Mouse (Mus musculus) left cerebral cortex, postnatal 10 days (tissue): Measurements from ENCODE around the gene Tcam1. TPM values are rescaled to one million over a fixed set of nuclear protein-coding genes. Genes with fewer than 3 reads are reported as not detected.

Source experiments
- DNase-seq, 2 experiments: peaks; one replicate each; pipeline ENCODE4 v3.0.0; 2021 to 2022; ENCODE audit warnings: low spot score in 2 of 2, mixed read lengths in 1 of 2; ENCODE audit errors: extremely low spot score in 1 of 2
- intact Hi-C: fragments of 180-260 bp; cut with DNase I; formaldehyde crosslinking; loops from one replicate; pipeline ENCODE4 v1.15.1; 2025
- total RNA-seq, 2 experiments: library from RNA; stranded (reverse); gene quantifications; 2 replicates each; pipeline ENCODE4 v1.2.3; 2021

The Tcam1 gene
- total RNA-seq, 2 experiments from 2014 or later, result 0.21 to 0.22 TPM

- DNase-seq, result no peak
- intact Hi-C loops, result loop anchor here (10.0 kb wide), 1 partner anchor 317 kb away; no protein-coding TSS in a partner anchor
Measured at GRCm38 (mm10) chr11:106307432-106307831, 31.0 kb downstream of the Tcam1 start.

GRCm38 (mm10) chr11:106308162-106308561, 31.7 kb downstream of the Tcam1 start:
- intact Hi-C loops, result loop anchor here (10.0 kb wide), 1 partner anchor 317 kb away; no protein-coding TSS in a partner anchor

GRCm38 (mm10) chr11:106310123-106310522, 33.7 kb downstream of the Tcam1 start:
- intact Hi-C loops, result no loop called here
- DNase-seq, result no peak

More at GRCm38 (mm10) chr11:106308162-106308561, 31.7 kb downstream of the Tcam1 start:
- DNase-seq, result no peak

- no peak for DNase-seq
- intact Hi-C loops, result no loop called here
Measured at GRCm38 (mm10) chr11:106313533-106313932, 37.1 kb downstream of the Tcam1 start.

- intact Hi-C loops, result no loop called here
- no peak for DNase-seq
Measured at GRCm38 (mm10) chr11:106314333-106314812, 37.9 kb downstream of the Tcam1 start, which contains the start of gene Cd79b. Gene Cd79b, minus strand, starts transcription at chr11:106314762.

GRCm38 (mm10) chr11:106316416-106316815, 39.9 kb downstream of the Tcam1 start:
- intact Hi-C loops, result no loop called here
- DNase-seq, result no peak

- intact Hi-C loops, result no loop called here
- no peak for DNase-seq
Measured at GRCm38 (mm10) chr11:106317801-106318200, 41.3 kb downstream of the Tcam1 start.

GRCm38 (mm10) chr11:106318406-106319366, 42.2 kb downstream of the Tcam1 start:
- intact Hi-C loops, result no loop called here
- no peak for DNase-seq

GRCm38 (mm10) chr11:106324858-106325257, 48.4 kb downstream of the Tcam1 start:
- intact Hi-C loops, result loop anchor here (5.0 kb wide), 2 partner anchors 48 to 67 kb away; partner anchors contain the start of gene Tcam1
- DNase-seq, result no peak

- intact Hi-C loops, result loop anchor here (5.0 kb wide), 1 partner anchor 67 kb away; no protein-coding TSS in a partner anchor
- DNase-seq, result peak; percentile 27 to 71
Measured at GRCm38 (mm10) chr11:106325566-106326206, 49.2 kb downstream of the Tcam1 start.

- intact Hi-C loops, result loop anchor here (5.0 kb wide), 1 partner anchor 66 kb away; no protein-coding TSS in a partner anchor
- DNase-seq, result no peak
Measured at GRCm38 (mm10) chr11:106326475-106326874, 50.0 kb downstream of the Tcam1 start.

GRCm38 (mm10) chr11:106328521-106328920, 52.0 kb downstream of the Tcam1 start:
- intact Hi-C loops, result loop anchor here (5.0 kb wide), 1 partner anchor 64 kb away; no protein-coding TSS in a partner anchor

GRCm38 (mm10) chr11:106329128-106329527, 52.7 kb downstream of the Tcam1 start:
- no peak for DNase-seq
- intact Hi-C loops, result loop anchor here (5.0 kb wide), 1 partner anchor 63 kb away; no protein-coding TSS in a partner anchor

More at GRCm38 (mm10) chr11:106328521-106328920, 52.0 kb downstream of the Tcam1 start:
- no peak for DNase-seq

GRCm38 (mm10) chr11:106329682-106330081, 53.2 kb downstream of the Tcam1 start:
- intact Hi-C loops, result loop anchor here (5.0 kb wide), 2 partner anchors 38 to 63 kb away; partner anchors contain the start of gene Prr29
- peak in 1 of 2 experiments; percentile 42 for DNase-seq

- no peak for DNase-seq
- intact Hi-C loops, result loop anchor here (5.0 kb wide), 1 partner anchor 35 kb away; the partner anchor contains the start of gene Prr29
Measured at GRCm38 (mm10) chr11:106332458-106332857, 56.0 kb downstream of the Tcam1 start.

GRCm38 (mm10) chr11:106334066-106334465, 57.6 kb downstream of the Tcam1 start:
- intact Hi-C loops, result loop anchor here (5.0 kb wide), 1 partner anchor 33 kb away; the partner anchor contains the start of gene Prr29

GRCm38 (mm10) chr11:106338029-106338428, 61.6 kb downstream of the Tcam1 start:
- DNase-seq, result no peak
- intact Hi-C loops, result no loop called here

More at GRCm38 (mm10) chr11:106334066-106334465, 57.6 kb downstream of the Tcam1 start:
- DNase-seq, result no peak
